In the genomic region with DNA sequence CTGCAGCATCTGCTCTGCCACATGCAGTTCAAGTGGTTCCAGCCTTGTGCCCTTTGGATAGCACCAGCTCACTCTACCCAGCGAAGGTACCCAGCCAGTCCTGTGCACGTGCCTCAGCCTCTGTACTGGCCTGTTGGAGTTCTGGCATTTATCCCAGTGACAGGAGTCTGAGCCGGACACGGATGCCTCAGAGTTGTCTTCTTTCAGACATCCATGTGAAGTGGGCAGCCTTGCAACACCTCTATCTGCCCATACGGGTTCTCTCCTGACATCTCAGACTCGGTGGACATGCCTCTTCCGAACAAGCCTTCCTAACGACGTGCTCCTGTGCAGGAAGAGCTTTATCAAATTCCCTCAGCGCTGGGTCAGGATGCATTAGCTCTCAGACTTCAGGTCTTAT, we compare ENCODE assay signal across 28 mouse cellular contexts. TPM values are rescaled to one million over a fixed set of nuclear protein-coding genes. Genes with fewer than 3 reads are reported as not detected.
"Had no signal": no experiment of that assay in that cellular context is flagged by ENCODE, and none has a peak within 500 bp of the region (broad histone marks: within the 10 kb centered on the region; RNA-seq: fewer than 3 reads in every experiment).

No protein-coding gene starts in this region.

- H3K4me1 ChIP-seq: hindbrain, embryonic 10.5 days; hindbrain, embryonic 12.5 days; intestine, embryonic 15.5 days; limb, embryonic 12.5 days; liver, embryonic 13.5 days; liver, embryonic 15.5 days had no signal

- H3K4me3 ChIP-seq: gastrocnemius, adult 2 months; heart, adult 2 months; heart, embryonic 12.5 days; hindbrain, embryonic 10.5 days; hindbrain, embryonic 12.5 days; intestine, embryonic 15.5 days; layer of hippocampus, adult 2 months; left cerebral cortex, adult 2 months; limb, embryonic 10.5 days; limb, embryonic 12.5 days; liver, embryonic 13.5 days; liver, embryonic 15.5 days had no signal

- DNase-seq: gastrocnemius, adult 2 months; gastrocnemius, postnatal 10 days; gastrocnemius, postnatal 25 days; heart, adult 2 months; heart, postnatal 14 days; heart, postnatal 4 days; kidney, adult 18-20 months; kidney, adult 8-10 months; kidney, postnatal 10 days; kidney, postnatal 25 days; kidney, postnatal 4 days; liver; liver, embryonic 13.5 days had no signal

- H3K36me3 ChIP-seq: intestine, embryonic 15.5 days; liver, embryonic 13.5 days; liver, embryonic 15.5 days had no signal

- ATAC-seq: hindbrain, embryonic 16.5 days; inflammation-experienced regulatory T-cells, adult 6 months; intestine, embryonic 15.5 days; intestine, postnatal 0 days had no signal

- H3K9ac ChIP-seq: heart, embryonic 12.5 days; hindbrain, embryonic 12.5 days; hindbrain, embryonic 14.5 days; intestine, embryonic 15.5 days; limb, embryonic 12.5 days; liver, embryonic 13.5 days; liver, embryonic 15.5 days had no signal

- H3K27me3 ChIP-seq: heart, embryonic 12.5 days; hindbrain, embryonic 12.5 days; intestine, embryonic 15.5 days; limb, embryonic 12.5 days; liver, embryonic 13.5 days; liver, embryonic 15.5 days had no signal

- H3K4me2 ChIP-seq: heart, embryonic 12.5 days; hindbrain, embryonic 12.5 days; hindbrain, embryonic 14.5 days; intestine, embryonic 15.5 days; limb, embryonic 12.5 days; liver, embryonic 11.5 days; liver, embryonic 13.5 days; liver, embryonic 15.5 days had no signal

- H3K9me3 ChIP-seq: heart, embryonic 12.5 days; hindbrain, embryonic 10.5 days; hindbrain, embryonic 12.5 days; intestine, embryonic 15.5 days; limb, embryonic 10.5 days; limb, embryonic 12.5 days; liver, embryonic 13.5 days; liver, embryonic 15.5 days had no signal

- H3K27ac ChIP-seq: gastrocnemius, adult 2 months; heart, adult 2 months; hindbrain, embryonic 10.5 days; hindbrain, embryonic 12.5 days; hindbrain, embryonic 14.5 days; intestine, embryonic 15.5 days; layer of hippocampus, adult 2 months; left cerebral cortex, adult 2 months; limb, embryonic 10.5 days; limb, embryonic 12.5 days; liver, embryonic 13.5 days; liver, embryonic 15.5 days had no signal

RNA-seq across cellular contexts. Expression of a gene that starts 47.9 kb away (rescaled TPM):
- total RNA-seq: granulocyte monocyte progenitor cell, adult 5-6 weeks had no signal
- polyA plus RNA-seq: inflammation-experienced regulatory T-cells, adult 6 months; liver, embryonic 13.5 days; liver, embryonic 15.5 days had no signal
